Mouse (Mus musculus) layer of hippocampus, adult 2 months (tissue): Measurements from ENCODE around the gene Strn. TPM values are rescaled to one million over a fixed set of nuclear protein-coding genes. Genes with fewer than 3 reads are reported as not detected.

Experiments used
- DNase-seq, 2 experiments: peaks; one replicate each; pipeline ENCODE4 v3.0.0; 2022; ENCODE audit warnings: low spot score in 2 of 2
- H3K27ac ChIP-seq: fragments of 200-600 bp; 2 replicates; pipeline ENCODE4 v1.8.1; 2022
- H3K4me3 ChIP-seq: fragments of 200-600 bp; 2 replicates; pipeline ENCODE4 v1.8.1; 2022; ENCODE audit warnings: mild to moderate bottlenecking
- CTCF ChIP-seq: fragments of 200-600 bp; conservative IDR thresholded peaks from 2 replicates; pipeline ENCODE4 v1.8.1; 2022; ENCODE audit warnings: antibody characterized with exemption, mild to moderate bottlenecking, moderate library complexity
- total RNA-seq, 2 experiments: library from RNA; stranded (reverse); gene quantifications; 2 replicates each; pipeline ENCODE4 v1.2.3; 2021

Strn gene
- total RNA-seq, 2 experiments from 2014 or later: 57.6 to 59.9 TPM

GRCm38 (mm10) chr17:78602316-78602715, 134.7 kb downstream of the Strn start:
- no peak for DNase-seq
- no peak for TF ChIP-seq CTCF
- H3K4me3 ChIP-seq: no peak overlapping the region
- H3K27ac ChIP-seq: peak overlapping the region; percentile 56; the same call in 1 of the 2 replicates

GRCm38 (mm10) chr17:78601601-78602000, 135.4 kb downstream of the Strn start:
- no peak overlapping the region for H3K4me3 ChIP-seq
- DNase-seq: peak in 1 of 2 experiments; percentile 24
- H3K27ac ChIP-seq: peak overlapping the region; percentile 56; the same call in 1 of the 2 replicates
- TF ChIP-seq CTCF: no peak

GRCm38 (mm10) chr17:78601042-78601441, 136.0 kb downstream of the Strn start:
- no peak overlapping the region for H3K27ac ChIP-seq
- H3K4me3 ChIP-seq: no peak overlapping the region
- TF ChIP-seq CTCF: no peak
- DNase-seq: no peak

Other genes with a start within 250 kb of the Strn start
- gene Vit, start 229.1 kb downstream of the Strn start, total RNA-seq: 1 to 10 TPM; 4.6 to 6.3 TPM
- gene Heatr5b, start 98.2 kb upstream of the Strn start, total RNA-seq: 10 to 100 TPM; 49.6 to 55.1 TPM
- 10 to 100 TPM; 32.4 to 37.9 TPM for gene Gpatch11, start 98.4 kb upstream of the Strn start, total RNA-seq
- 1 to 10 TPM; 5.4 to 6.2 TPM for gene Eif2ak2, start 145.4 kb upstream of the Strn start, total RNA-seq
- not detected for gene Sult6b1, start 169.8 kb upstream of the Strn start, total RNA-seq
- 10 to 100 TPM; 27.2 to 33.5 TPM for gene Cebpzos, start 179.3 kb upstream of the Strn start, total RNA-seq
- 10 to 100 TPM; 36.2 to 36.9 TPM for gene Cebpz, start 199.9 kb upstream of the Strn start, total RNA-seq
- 10 to 100 TPM; 53.9 to 55.4 TPM for gene Ndufaf7, start 199.9 kb upstream of the Strn start, total RNA-seq